Mouse (Mus musculus) heart, postnatal 25 days (tissue): ENCODE results near the gene Mavs. TPM values are rescaled to one million over a fixed set of nuclear protein-coding genes. Genes with fewer than 3 reads are reported as not detected.
A peak's percentile ranks its signal among the peaks of the same experiment; 100 is the strongest.
"Not testable (repeated sequence)": the region's sequence is repeated elsewhere in the genome, so short reads cannot be mapped to it uniquely, and the experiment has no call there.

Source experiments
- DNase-seq: peaks from one replicate; pipeline ENCODE4 v3.0.0; 2022; ENCODE audit warnings: low spot score
- intact Hi-C: fragments of 180-260 bp; cut with DNase I; formaldehyde crosslinking; loops from one replicate; pipeline ENCODE4 v1.15.1; 2025
- total RNA-seq, 2 experiments: library from RNA; stranded (reverse); gene quantifications; 2 replicates each; pipeline ENCODE4 v1.2.3; 2021

Mavs gene
- total RNA-seq, 2 experiments from 2014 or later: 69.3 to 69.9 TPM

DNA sequence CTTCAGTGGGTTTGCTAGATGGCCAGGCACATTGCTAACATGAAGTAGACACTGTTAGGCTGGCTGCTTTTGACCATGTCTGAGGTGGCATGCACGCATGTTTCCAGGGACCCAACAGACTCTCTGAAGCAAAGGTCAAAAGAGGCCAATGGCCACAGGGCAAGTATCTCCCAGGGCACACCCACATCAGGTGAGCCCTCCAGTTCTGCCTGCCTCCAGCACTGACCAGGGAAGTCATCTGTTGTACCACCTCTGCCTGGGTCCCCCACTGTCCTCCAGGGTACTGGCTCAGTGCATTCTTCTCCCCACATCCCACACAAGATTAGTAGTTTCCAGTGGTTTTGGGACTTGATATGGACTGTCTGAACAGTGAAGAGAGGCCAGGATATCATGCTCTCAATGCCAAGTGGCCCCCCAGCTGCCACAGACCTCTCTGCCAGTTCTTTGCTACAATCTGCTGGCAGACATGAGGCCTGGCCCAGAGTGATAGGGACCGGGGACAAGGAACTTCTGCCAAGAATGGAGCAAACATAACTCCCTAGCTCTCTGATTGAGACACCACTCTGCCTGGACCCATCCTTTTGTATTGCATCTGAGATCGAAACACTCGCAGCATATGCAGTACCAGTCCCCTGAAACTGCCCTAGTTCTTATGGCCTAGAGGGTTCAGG lies 24.6 kb upstream of the Mavs start:
- intact Hi-C loops: loop anchor here (5.0 kb wide), 1 partner anchor 112 kb away; no protein-coding TSS in a partner anchor
- DNase-seq: no peak

DNA sequence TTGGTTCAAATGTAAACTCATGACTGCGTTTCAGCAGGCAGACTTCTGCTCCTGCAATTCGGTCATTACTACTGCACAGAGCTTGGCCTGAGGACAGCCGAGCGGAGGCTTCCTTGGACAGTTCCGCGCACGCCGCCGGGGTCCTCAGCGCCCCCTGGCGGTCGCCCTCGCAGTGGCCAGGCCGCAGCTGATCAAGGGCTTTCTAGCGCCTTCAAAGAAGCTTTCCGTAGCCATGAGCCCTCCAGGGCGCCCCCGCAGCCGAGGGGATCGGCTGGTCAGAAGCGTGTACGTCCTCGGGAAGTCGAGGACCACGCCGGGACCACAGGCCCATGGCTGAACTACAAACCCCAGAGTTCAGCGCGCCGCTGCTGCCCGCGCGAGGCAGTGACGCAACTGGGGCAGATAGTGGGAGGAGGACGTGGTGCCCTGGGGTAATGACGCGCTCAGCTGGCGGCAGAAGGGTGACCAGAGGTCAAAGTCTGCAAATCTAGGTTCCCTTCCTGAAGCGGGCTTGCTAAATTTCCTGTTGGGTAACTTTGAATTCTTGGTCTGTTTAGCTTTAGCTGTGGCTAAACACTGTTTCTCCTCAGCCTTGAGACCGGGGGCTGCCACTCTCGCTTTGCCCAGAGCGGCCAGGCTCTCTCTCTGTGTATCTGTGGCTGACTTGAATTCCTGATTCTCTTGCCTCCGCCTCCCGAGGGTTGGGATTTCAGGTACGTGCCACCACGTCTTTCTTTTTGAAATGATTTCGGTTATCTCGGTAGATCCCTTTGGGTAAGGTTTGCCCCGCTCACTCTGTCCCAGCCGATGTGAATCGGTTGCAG lies 23.7 kb upstream of the Mavs start:
- intact Hi-C loops: loop anchor here (2.0 to 5.0 kb wide), 3 partner anchors 29 to 113 kb away; partner anchors contain the start of gene Cenpb
- DNase-seq: peak; percentile 94

DNA sequence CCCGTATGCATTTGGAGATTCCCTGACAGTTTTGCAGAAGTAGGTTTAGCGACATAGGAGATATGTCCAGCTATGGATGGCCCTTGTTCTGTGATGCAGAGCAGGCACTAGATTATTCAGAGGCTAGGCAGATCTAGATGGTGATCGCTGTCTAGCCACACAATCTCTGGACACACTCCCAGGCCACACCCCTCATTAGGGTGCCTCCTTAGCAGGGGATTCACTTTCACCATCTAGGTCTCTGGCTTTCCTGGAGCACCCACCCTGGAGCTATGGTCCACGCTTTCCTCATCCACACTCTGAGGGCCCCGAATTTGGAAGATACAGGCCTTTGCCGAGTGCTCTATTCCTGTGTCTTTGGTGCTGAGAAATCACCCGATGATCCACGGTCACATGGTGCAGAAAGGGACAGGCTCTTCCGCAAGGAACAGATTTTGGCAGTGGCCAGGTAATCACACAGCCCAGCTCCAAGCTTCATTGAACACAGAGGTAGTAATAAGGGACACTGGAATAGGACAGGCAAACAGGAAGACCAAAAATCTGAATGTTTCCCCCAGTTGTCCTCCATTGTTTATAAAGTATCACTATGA lies 22.7 kb upstream of the Mavs start:
- no peak for DNase-seq
- intact Hi-C loops: loop anchor here (2.0 kb wide), 2 partner anchors 30 to 42 kb away; partner anchors contain the start of gene Cenpb

DNA sequence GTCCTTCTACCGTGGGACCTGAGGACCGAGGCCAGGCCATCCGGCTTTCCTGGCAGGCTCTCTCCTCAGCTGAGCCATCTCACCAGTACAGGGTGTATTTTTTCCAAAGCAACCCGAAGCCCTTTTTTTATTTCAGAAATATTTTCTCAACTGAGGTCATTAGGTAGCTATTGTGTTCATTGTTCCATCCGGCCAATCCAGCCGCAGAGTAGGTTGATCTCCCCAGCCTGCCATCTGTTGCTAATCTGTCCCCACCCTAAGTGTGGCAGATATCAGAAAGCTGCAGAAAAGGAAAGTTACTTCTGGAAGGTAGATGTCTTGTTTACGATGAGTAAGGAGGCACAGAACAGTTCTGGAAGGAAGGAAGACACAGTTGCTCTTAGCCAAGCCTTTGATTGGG lies 20.1 kb upstream of the Mavs start:
- no peak for DNase-seq
- intact Hi-C loops: no loop called here

DNA sequence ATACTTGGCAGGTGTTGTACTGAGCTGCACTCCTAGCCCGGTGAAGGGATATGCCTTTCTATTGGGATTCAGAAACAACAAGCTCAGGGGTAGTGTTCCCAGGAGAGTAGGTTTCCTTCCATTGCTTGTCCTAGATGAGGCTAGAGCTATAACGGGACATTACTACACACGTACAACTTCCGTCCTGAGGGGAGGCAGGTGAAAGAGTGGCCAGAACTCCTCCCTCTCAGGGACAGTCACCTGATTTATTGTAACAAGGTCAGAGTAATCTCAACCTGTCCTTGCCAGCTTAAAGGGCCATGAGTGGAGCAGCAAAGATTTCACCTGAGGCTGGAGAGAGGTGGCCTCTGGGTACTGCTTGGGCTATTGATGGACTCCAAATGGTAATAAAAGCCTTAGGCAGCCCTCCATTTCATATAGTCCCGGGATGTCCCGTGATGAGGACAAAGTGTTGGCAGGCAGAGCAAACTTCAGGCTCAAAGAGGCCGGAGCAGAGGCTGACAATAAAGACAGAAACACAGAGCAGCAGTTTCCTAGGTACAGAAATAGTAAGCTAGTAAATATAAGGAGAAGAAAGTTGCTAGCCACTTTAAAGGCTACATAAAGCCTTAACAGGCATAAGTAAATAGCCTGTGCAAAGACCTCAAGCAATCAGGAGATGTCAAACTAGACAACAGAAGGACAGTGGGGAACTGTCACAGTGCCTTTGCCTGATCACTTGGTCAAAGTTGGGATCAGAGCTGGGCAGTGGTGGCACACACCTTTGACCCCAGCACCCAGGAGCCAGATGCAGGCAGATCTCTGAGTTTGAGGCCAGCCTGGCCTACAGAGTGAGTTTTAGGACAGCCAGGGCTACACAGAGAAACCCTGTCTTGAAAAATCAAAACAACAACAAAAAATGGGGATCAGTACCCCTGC lies 17.7 kb upstream of the Mavs start:
- intact Hi-C loops: loop anchor here (2.0 kb wide), 1 partner anchor 19 kb away; the partner anchor contains the start of gene Mavs
- peak; percentile 34 for DNase-seq

DNA sequence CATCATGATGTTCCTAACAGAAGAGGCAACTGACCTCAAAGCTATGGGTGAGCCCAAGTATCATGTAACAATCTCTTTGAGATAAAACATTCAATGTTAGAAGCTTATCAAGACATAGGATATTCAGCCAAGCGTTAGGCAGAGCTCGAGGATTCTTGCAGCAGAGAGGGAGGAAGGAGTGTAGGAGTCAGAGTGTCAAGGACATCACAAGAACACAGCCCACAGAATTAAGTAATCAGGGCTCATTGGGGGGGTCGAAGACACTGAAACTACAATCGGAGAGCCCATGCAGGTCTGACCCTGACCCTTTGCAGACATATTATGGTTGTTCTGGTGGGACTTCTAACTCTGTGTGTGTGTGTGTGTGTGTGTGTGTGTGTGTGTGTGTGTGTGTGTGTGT lies 13.8 kb upstream of the Mavs start:
- no peak for DNase-seq
- intact Hi-C loops: no loop called here

DNA sequence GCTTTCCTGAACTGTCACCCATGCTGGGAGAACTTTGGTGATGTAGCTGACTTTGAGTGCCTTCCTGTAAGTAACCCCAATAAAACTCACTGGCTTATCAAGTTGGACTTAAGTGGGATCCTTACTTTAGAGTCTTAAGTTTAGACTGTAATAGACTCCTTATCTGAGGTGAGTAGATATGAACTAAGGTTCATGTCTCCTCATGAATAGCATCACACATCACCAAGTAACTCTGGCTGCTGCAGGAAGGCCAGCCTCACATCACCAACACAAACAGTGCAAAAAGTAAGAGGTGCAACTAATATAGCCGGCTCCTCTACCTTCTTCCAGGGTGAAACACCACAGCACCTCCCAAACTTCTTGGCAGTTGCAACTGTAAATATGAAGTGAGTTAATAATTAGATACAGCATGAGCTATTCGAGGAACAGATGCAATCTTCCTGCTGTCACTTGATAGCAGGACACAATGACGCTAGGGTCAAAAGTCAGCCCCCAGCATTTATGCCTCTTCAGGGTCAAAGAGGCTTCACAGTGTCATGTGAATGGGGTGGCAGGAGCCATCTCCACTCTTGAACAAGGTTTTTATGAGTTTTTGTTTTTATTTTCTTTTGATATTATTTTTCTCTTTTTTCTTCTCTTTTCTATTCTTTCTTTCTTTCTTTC lies 11.9 kb upstream of the Mavs start:
- DNase-seq: no peak
- intact Hi-C loops: no loop called here

DNA sequence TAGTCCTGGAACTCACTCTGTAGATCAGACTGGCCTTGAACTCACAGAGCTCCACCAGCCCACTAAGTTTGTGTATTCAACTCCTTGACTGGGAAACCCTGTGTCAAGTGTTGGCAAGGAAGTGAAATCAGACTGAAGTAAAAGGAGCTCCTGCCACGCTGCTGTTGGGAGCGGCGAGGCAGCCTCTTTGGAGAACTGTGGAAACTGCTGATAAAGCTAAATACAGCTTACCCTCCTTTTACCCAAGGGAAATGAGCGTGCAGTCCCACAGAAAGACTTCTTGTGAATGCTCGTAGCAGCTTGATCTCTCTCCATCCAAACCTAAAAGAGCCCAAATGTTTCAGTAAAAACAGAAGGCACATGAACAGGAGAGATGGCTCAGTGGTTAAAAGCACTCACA lies 11.3 kb upstream of the Mavs start:
- DNase-seq: no peak

DNA sequence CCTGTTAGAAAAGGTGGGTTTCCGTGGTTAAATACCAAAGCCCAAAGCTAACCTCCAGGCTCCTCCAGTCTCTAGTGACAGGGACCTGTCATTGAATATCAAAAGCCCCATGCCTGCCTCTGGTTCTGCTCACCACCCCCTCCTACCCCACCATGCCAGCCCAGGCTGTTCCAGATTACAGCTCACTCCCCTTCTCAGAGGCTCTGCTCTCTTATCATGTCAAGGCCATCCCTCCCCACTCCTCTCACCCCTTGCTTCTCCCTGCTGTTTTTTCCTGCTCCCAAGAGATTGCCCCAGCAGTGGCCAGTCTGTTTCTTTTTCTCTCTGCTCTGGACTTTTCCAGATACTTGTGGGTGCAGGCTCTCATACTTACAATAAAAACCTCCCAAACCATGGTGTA lies 10.3 kb upstream of the Mavs start:
- DNase-seq: no peak
- intact Hi-C loops: no loop called here

More for the DNA sequence above, 11.3 kb upstream of the Mavs start:
- intact Hi-C loops: no loop called here

DNA sequence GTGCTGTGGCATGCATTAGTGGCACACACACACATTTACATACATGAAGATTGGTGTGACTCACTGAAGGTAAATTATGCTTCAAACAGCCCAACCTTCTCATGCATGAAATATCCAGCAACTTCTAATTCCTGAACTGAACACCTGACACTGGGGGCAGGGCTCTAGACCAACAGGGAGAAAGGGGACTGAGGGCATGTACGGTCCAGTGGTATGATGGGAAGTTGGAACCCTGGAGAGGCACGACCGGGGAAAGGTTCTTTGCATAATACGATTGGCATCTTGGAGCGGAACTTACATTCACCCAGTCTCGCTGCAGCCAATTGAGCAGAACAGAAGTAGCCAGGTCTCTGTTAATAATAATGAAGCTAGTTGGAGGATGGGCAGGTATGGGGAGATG lies 8.7 kb upstream of the Mavs start:
- no peak for DNase-seq
- intact Hi-C loops: no loop called here

DNA sequence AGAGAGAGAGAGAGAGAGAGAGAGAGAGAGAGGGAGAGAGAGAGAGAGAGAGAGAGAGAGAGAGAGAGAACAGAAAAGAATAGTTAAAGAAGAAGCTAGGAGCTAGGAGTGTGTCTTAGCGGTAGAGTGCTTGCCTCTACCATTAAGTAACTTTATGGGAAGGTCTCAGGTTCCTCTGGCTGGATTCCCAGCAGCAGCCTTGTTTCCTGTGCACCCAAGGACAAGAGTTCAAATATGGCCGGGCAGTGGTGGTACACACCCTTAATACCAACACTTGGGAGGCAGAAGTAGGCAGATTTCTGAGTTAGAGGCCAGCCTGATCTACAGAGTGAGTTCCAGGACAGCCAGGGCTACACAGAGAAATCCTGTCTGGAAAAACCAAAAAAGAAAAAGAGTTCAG lies 7.2 kb upstream of the Mavs start:
- intact Hi-C loops, DNase-seq: not testable (repeated sequence)

DNA sequence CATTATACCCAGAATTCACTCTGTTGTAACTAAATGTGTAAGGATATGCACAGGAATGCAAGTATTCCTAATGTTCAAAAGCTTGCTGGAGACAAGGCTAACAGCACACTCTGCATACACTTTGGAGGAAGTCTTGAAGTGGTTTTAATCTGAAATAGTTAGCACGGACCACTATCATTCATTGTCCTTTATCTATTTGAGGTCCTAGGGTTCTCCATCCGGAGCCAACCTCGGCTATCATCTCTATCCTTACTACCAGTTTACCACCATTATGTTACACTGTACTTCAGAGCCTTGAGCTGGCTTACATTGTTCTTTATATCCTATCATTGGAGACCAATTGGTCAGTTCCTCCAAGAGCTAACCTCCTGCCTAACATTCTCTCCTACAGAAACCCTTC lies 6.6 kb upstream of the Mavs start:
- no peak for DNase-seq
- intact Hi-C loops: no loop called here

DNA sequence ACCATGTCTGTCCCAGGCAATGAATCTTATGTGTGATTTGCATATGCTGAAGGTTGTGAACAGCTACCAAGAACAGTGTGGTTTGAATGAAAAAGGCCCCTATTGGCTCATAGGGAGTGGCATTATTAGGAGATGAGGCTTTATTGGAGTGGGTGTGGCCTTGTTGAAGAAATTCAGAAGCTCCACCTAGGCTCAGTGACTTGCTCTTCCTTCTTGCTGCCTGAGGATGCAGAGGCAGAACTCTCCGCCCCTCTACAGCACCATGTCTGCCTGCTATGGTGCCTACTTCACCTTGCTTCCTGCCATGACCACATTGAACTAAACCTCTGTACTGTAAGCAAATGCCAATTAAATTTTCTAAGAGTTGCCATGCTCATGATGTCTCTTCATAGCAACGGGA lies 1.3 kb upstream of the Mavs start:
- DNase-seq: no peak
- intact Hi-C loops: no loop called here

DNA sequence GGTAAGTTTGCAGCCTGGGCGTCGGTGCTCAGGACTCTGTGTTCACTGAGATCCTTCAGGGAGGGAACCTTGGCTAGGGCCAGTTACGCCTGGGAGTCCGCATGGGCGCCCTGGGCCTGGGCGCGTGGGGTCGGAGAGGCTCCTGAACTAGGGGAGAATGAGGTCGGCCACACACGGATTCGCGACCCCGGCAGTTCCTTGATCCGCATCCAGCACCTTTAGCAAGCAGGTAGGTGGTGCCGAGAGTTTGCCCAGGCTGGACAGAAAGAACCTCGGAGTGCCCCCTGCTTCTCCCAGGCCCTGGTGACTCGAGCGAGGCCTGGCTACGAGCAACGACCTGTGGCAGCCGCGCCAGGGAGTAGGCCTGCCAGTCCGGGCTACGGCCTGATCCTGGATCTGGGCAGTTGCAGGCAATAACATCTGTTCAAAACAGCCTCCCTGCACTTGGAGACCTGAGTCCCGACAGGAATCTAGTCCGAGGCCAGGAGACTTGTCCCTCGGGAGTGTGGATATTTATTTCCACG lies 326 bp downstream of the Mavs start:
- intact Hi-C loops: loop anchor here (2.0 kb wide), 1 partner anchor 17 kb away; no protein-coding TSS in a partner anchor
- no peak for DNase-seq

DNA sequence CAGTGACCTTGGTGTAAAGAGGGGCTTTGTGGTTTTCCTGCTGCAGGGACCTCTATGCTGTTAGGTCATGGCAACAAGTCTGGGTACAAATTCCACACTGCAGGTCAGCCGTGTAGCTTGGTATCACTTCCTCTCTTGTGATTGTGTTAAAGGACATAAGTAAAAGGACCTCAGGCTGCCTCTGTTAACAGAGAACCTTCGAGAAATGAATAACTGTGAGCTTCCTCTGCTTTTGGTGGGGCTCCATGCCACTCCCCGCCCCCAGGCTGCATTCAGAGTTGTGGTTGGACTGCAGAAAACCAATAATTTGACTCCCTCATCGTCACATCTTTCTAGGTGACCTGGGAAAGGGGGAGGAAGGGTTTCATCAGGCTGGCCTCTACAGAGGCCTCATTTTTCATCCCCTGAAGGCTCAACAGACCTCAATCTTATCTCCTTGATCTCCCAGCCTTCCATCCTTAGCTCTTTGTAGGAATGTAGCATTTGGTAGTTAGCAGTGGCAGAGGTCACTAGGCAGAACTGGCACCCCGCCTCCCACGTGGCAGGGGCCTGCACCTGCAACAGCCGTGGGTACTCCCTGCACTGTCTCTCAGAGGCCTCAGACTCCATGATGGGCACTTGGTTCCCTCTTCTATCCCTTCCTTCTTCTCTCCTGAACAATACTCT lies 1.2 kb downstream of the Mavs start:
- intact Hi-C loops: loop anchor here (2.0 kb wide), 1 partner anchor 18 kb away; no protein-coding TSS in a partner anchor
- no peak for DNase-seq

DNA sequence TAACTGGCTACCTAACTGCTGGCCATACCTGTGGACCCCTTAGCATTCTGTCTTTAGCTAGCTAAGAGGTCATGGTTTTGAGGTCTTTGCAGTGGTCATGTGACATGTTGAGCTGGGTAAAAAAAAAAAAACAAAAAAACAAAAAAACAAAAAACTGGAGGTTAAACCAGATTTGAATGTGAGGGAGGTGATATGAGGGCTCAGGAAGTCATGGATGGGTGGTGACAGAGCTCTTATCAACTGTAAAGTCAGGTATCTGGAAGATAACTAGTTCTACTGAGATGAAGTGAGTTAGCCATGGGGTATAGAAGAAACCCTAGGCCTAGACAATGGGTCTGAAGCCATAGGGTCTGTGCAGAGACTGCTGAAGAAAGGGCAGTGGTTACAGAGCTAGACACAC lies 8.3 kb downstream of the Mavs start:
- no peak for DNase-seq
- intact Hi-C loops: no loop called here

DNA sequence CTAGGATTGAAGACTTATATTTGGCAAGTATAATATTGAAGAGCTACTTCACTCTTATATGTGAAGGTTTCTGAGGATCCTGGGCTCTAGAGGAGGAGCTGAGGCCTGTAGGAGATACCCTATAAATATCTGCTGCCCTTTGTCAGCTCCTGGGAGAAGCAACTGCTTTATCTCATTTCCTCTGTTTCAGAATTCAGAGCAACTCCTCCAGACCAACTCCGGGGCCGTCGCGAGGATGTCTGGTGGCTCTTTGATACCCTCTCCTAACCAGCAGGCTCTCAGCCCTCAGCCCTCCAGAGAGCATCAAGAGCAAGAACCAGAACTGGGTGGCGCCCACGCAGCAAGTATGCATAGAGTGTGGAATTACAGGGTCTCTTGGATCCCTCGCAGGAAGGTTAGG lies 9.1 kb downstream of the Mavs start:
- no peak for DNase-seq
- intact Hi-C loops: no loop called here

DNA sequence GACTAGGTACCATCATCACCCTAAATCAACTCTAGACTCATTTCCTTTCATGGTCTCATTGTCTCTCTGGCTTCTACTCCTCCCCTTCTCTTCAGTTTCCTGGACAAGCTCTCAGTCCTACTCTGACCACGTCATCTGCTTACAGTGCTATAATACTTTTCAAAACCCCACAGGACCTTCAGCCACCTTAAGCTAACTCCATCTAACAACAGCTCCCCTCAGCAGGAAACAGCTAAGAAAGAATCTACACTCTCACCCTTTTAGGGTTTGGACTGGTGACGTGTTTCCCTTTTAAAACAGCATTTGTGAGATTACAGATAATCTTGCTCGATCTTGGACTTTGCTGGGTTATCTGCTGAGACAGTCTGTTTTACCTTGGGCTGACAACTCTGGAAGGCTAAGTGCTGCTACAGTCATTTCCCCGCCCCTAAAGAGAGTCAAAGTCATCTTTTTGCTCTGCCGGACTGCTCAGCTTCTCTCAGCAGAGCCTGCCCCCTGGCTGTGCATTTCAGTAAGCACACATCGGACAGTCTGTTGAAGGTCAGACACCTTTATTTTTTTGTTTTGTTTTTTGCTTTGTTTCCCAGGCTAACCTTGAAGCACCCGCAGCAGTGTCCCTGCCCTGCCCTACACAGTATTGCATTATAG lies 19.9 kb downstream of the Mavs start:
- intact Hi-C loops: loop anchor here (2.0 to 10.0 kb wide), 4 partner anchors 43 to 289 kb away; partner anchors contain the start of gene Cenpb
- peak; percentile 52 for DNase-seq
